Mouse (Mus musculus) large intestine, adult 2 months (tissue): ENCODE measurements around the gene Hoxc12. TPM values are rescaled to one million over a fixed set of nuclear protein-coding genes. Genes with fewer than 3 reads are reported as not detected.

Source experiments
- DNase-seq: peaks from one replicate; pipeline ENCODE4 v3.0.0-alpha.2; 2012; ENCODE audit warnings: low read depth, low spot score
- WGBS: fragments of 180-500 bp; shearing (Covaris S2); methylation state at CpG from one replicate; pipeline ENCODE4 v1.1.7; 2018; 5-methylcytosine and 5-hydroxymethylcytosine counted together
- polyA plus RNA-seq: library from polyadenylated mRNA; depleted of rRNA; stranded (reverse); fragments of >200 nt; gene quantifications from 2 replicates; pipeline ENCODE4 v1.2.3, GENCODE M21; 2012

Gene Hoxc12
- polyA plus RNA-seq, 1 experiment: not detected

- 10% methylated on average over 6 of the region's 6 CpGs for WGBS
- no peak for DNase-seq
Observed at GRCm38 (mm10) chr15:102961728-102962127, 25.2 kb downstream of the Hoxc12 start.

GRCm38 (mm10) chr15:102962492-102962891 lies 25.9 kb downstream of the Hoxc12 start:
- WGBS: 12% methylated on average over 13 of the region's 13 CpGs

GRCm38 (mm10) chr15:102963259-102963658 lies 26.7 kb downstream of the Hoxc12 start:
- no peak for DNase-seq
- 14% methylated on average over 8 of the region's 8 CpGs for WGBS

More at GRCm38 (mm10) chr15:102962492-102962891, 25.9 kb downstream of the Hoxc12 start:
- DNase-seq: no peak

GRCm38 (mm10) chr15:102963671-102964640 lies 27.4 kb downstream of the Hoxc12 start:
- DNase-seq: no peak
- 7% methylated on average over 28 of the region's 28 CpGs for WGBS

- 14% methylated on average over 26 of the region's 26 CpGs for WGBS
- DNase-seq: no peak
Observed at GRCm38 (mm10) chr15:102965003-102965891, 28.7 kb downstream of the Hoxc12 start.

GRCm38 (mm10) chr15:102965892-102966775 lies 29.6 kb downstream of the Hoxc12 start:
- no peak for DNase-seq
- 8% methylated on average over 30 of the region's 30 CpGs for WGBS

- WGBS: 7% methylated on average over 27 of the region's 27 CpGs
- DNase-seq: no peak
Observed at GRCm38 (mm10) chr15:102966776-102967311, 30.3 kb downstream of the Hoxc12 start, which contains the start of gene Hoxc10. TSS of gene Hoxc10 (plus strand) at chr15:102966796.

GRCm38 (mm10) chr15:102967312-102967510 lies 30.7 kb downstream of the Hoxc12 start, which contains the start of gene Hoxc5:
TSS of gene Hoxc5 (plus strand) at chr15:102967443.
- DNase-seq: no peak
- 9% methylated on average over 12 of the region's 12 CpGs for WGBS

- DNase-seq: no peak
- WGBS: 10% methylated on average over 34 of the region's 34 CpGs
Observed at GRCm38 (mm10) chr15:102967511-102968397, 31.2 kb downstream of the Hoxc12 start.

GRCm38 (mm10) chr15:102969296-102969695 lies 32.7 kb downstream of the Hoxc12 start:
- no peak for DNase-seq
- WGBS: 39% methylated on average over 1 of the region's 1 CpGs

- DNase-seq: no peak
- WGBS: 4% methylated on average over 12 of the region's 12 CpGs
Observed at GRCm38 (mm10) chr15:102970740-102971139, 34.2 kb downstream of the Hoxc12 start.

- no peak for DNase-seq
- WGBS: 7% methylated on average over 21 of the region's 21 CpGs
Observed at GRCm38 (mm10) chr15:102972254-102972653, 35.7 kb downstream of the Hoxc12 start.

GRCm38 (mm10) chr15:102972753-102973152 lies 36.2 kb downstream of the Hoxc12 start:
- DNase-seq: no peak
- WGBS: 17% methylated on average over 6 of the region's 6 CpGs

- 17% methylated on average over 7 of the region's 7 CpGs for WGBS
- DNase-seq: no peak
Observed at GRCm38 (mm10) chr15:102975034-102975433, 38.5 kb downstream of the Hoxc12 start.

- 9% methylated on average over 21 of the region's 21 CpGs for WGBS
- DNase-seq: no peak
Observed at GRCm38 (mm10) chr15:102975688-102976111, 39.1 kb downstream of the Hoxc12 start.

GRCm38 (mm10) chr15:102976171-102976570 lies 39.6 kb downstream of the Hoxc12 start, which contains the start of gene Hoxc9:
TSS of gene Hoxc9 (plus strand) at chr15:102976439.
- 12% methylated on average over 19 of the region's 20 CpGs for WGBS
- no peak for DNase-seq

- WGBS: 6% methylated on average over 37 of the region's 37 CpGs
- no peak for DNase-seq
Observed at GRCm38 (mm10) chr15:102976631-102977422, 40.3 kb downstream of the Hoxc12 start.
